Mouse (Mus musculus) heart, embryonic 10.5 days (tissue): ENCODE results near the gene Dhx9. TPM values are rescaled to one million over a fixed set of nuclear protein-coding genes. Genes with fewer than 3 reads are reported as not detected.
"Not testable (repeated sequence)": the region's sequence is repeated elsewhere in the genome, so short reads cannot be mapped to it uniquely, and the experiment has no call there.

Experiments
- DNase-seq: peaks from one replicate; pipeline ENCODE4 v3.0.0-alpha.2; 2017; ENCODE audit warnings: low spot score
- H3K27ac ChIP-seq: fragments of 300-500 bp; sonication (generic); 2 replicates; pipeline ENCODE4 v1.5.1; 2016; ENCODE audit warnings: mild to moderate bottlenecking
- H3K27me3 ChIP-seq: fragments of 300-500 bp; sonication (generic); 2 replicates; pipeline ENCODE4 v1.6.1; 2016; ENCODE audit warnings: mild to moderate bottlenecking; ENCODE audit not compliant: poor library complexity, insufficient read depth, severe bottlenecking
- H3K36me3 ChIP-seq: fragments of 300-500 bp; sonication (generic); 2 replicates; pipeline ENCODE4 v1.6.1; 2016; ENCODE audit warnings: mild to moderate bottlenecking, moderate library complexity
- H3K4me1 ChIP-seq: fragments of 300-500 bp; sonication (generic); 2 replicates; pipeline ENCODE4 v1.6.1; 2016; ENCODE audit warnings: mild to moderate bottlenecking
- H3K4me3 ChIP-seq: fragments of 300-500 bp; sonication (generic); 2 replicates; pipeline ENCODE4 v1.5.1; 2016; ENCODE audit warnings: mild to moderate bottlenecking, moderate library complexity
- H3K9me3 ChIP-seq: fragments of 300-500 bp; sonication (generic); 2 replicates; pipeline ENCODE4 v1.6.1; 2016; ENCODE audit warnings: mild to moderate bottlenecking, moderate library complexity
- WGBS: fragments of 180-500 bp; shearing (Covaris S2); methylation state at CpG from one replicate; pipeline ENCODE4 v1.1.7; 2016; 5-methylcytosine and 5-hydroxymethylcytosine counted together
- polyA plus RNA-seq: library from polyadenylated mRNA; unstranded; fragments of >200 nt; fragmentation: Nextera tagmentation; extraction: Ambion mirVana; gene quantifications from 2 replicates; pipeline ENCODE4 v1.2.1, GENCODE M21; 2016

The Dhx9 gene
- 22.8 and 25.1 TPM in 2 replicates for polyA plus RNA-seq

- under 1% methylated on average over 35 of the region's 35 CpGs for WGBS
- peaks cover 8% of the 10 kb centered on the region; the same call in 1 of the 2 replicates for H3K4me1 ChIP-seq
Measured at GRCm38 (mm10) chr1:153487500-153487879, at the start of gene Dhx9. Dhx9 (minus strand) TSS chr1:153487660.

GRCm38 (mm10) chr1:153535611-153536010, 48.2 kb upstream of the Dhx9 start:
- Histone ChIP-seq H3K4me1 (peaks cover 13% of the 10 kb centered on the region), H3K27me3 (no peaks in the 10 kb centered on the region), H3K9me3 (no peaks in the 10 kb centered on the region), H3K27ac (no peak overlapping the region; the same call in 1 of the 2 replicates), H3K4me3 (no peak overlapping the region), H3K36me3 (no peaks in the 10 kb centered on the region)
- DNase-seq, result no peak
- WGBS, result 69% methylated on average over 9 of the region's 9 CpGs

More at GRCm38 (mm10) chr1:153487500-153487879, at the start of gene Dhx9:
- Histone ChIP-seq H3K27me3 (no peaks in the 10 kb centered on the region), H3K27ac (peak within 1 kb of the TSS; percentile 97), H3K9me3 (no peaks in the 10 kb centered on the region), H3K4me3 (peak within 1 kb of the TSS; percentile 100), H3K36me3 (peaks cover 8% of the 10 kb centered on the region)
- DNase-seq, result peak; percentile 97

- not testable (repeated sequence) for H3K9me3 ChIP-seq, H3K36me3 ChIP-seq, DNase-seq, H3K4me3 ChIP-seq, H3K27me3 ChIP-seq
- Histone ChIP-seq H3K4me1 (peaks cover 10% of the 10 kb centered on the region), H3K27ac (peak overlapping the region; percentile 86)
- WGBS, result 85% methylated on average over 3 of the region's 3 CpGs
Measured at GRCm38 (mm10) chr1:153532896-153533295, 45.4 kb upstream of the Dhx9 start.

- DNase-seq, result no peak
- peak overlapping the region; percentile 44 for H3K4me3 ChIP-seq
- H3K4me1 ChIP-seq, result peaks cover 10% of the 10 kb centered on the region
- no peaks in the 10 kb centered on the region for H3K9me3 ChIP-seq
- no peaks in the 10 kb centered on the region for H3K36me3 ChIP-seq
- no peaks in the 10 kb centered on the region for H3K27me3 ChIP-seq
- WGBS, result 19% methylated on average over 12 of the region's 12 CpGs
- H3K27ac ChIP-seq, result peak overlapping the region; percentile 86
Measured at GRCm38 (mm10) chr1:153532234-153532841, 44.9 kb upstream of the Dhx9 start.

- H3K9me3 ChIP-seq, result no peaks in the 10 kb centered on the region
- H3K4me3 ChIP-seq, result peak overlapping the region; percentile 44
- peak overlapping the region; percentile 86 for H3K27ac ChIP-seq
- peaks cover 10% of the 10 kb centered on the region for H3K4me1 ChIP-seq
- DNase-seq, result no peak
- no peaks in the 10 kb centered on the region for H3K27me3 ChIP-seq
- 29% methylated on average over 9 of the region's 9 CpGs for WGBS
- H3K36me3 ChIP-seq, result no peaks in the 10 kb centered on the region
Measured at GRCm38 (mm10) chr1:153531677-153532233, 44.3 kb upstream of the Dhx9 start.

- WGBS, result 48% methylated on average over 3 of the region's 3 CpGs
- no peak overlapping the region for H3K4me3 ChIP-seq
- no peak for DNase-seq
Measured at GRCm38 (mm10) chr1:153522116-153522515, 34.7 kb upstream of the Dhx9 start.

GRCm38 (mm10) chr1:153515368-153515767, 27.9 kb upstream of the Dhx9 start:
- WGBS, result 88% methylated on average over 12 of the region's 12 CpGs
- H3K27ac ChIP-seq, result no peak overlapping the region

More at GRCm38 (mm10) chr1:153522116-153522515, 34.7 kb upstream of the Dhx9 start:
- Histone ChIP-seq H3K27ac (no peak overlapping the region), H3K36me3 (no peaks in the 10 kb centered on the region), H3K9me3 (no peaks in the 10 kb centered on the region), H3K27me3 (no peaks in the 10 kb centered on the region), H3K4me1 (no peaks in the 10 kb centered on the region)

GRCm38 (mm10) chr1:153510330-153511009, 23.0 kb upstream of the Dhx9 start:
- WGBS, result 55% methylated on average over 2 of the region's 2 CpGs
- no peak for DNase-seq
- Histone ChIP-seq H3K4me3 (no peak overlapping the region), H3K27me3 (no peaks in the 10 kb centered on the region), H3K27ac (no peak overlapping the region), H3K36me3 (no peaks in the 10 kb centered on the region), H3K9me3 (no peaks in the 10 kb centered on the region), H3K4me1 (no peaks in the 10 kb centered on the region)

More at GRCm38 (mm10) chr1:153515368-153515767, 27.9 kb upstream of the Dhx9 start:
- H3K9me3 ChIP-seq, result no peaks in the 10 kb centered on the region
- no peaks in the 10 kb centered on the region for H3K4me1 ChIP-seq
- DNase-seq, result no peak
- H3K27me3 ChIP-seq, result no peaks in the 10 kb centered on the region
- no peaks in the 10 kb centered on the region for H3K36me3 ChIP-seq
- no peak overlapping the region for H3K4me3 ChIP-seq

GRCm38 (mm10) chr1:153509569-153509968, 22.1 kb upstream of the Dhx9 start:
- 61% methylated on average over 8 of the region's 8 CpGs for WGBS
- not testable (repeated sequence) for H3K9me3 ChIP-seq

GRCm38 (mm10) chr1:153509012-153509411, 21.6 kb upstream of the Dhx9 start:
- Histone ChIP-seq H3K36me3 (no peaks in the 10 kb centered on the region), H3K27me3 (no peaks in the 10 kb centered on the region), H3K4me3 (no peak overlapping the region), H3K27ac (no peak overlapping the region), H3K9me3 (no peaks in the 10 kb centered on the region), H3K4me1 (no peaks in the 10 kb centered on the region)
- DNase-seq, result no peak
- 83% methylated on average over 6 of the region's 6 CpGs for WGBS

More at GRCm38 (mm10) chr1:153509569-153509968, 22.1 kb upstream of the Dhx9 start:
- H3K4me3 ChIP-seq, H3K36me3 ChIP-seq, H3K27ac ChIP-seq, H3K27me3 ChIP-seq, DNase-seq, H3K4me1 ChIP-seq: not testable (repeated sequence)

- Histone ChIP-seq H3K9me3 (no peaks in the 10 kb centered on the region), H3K27ac (no peak overlapping the region), H3K36me3 (no peaks in the 10 kb centered on the region), H3K27me3 (no peaks in the 10 kb centered on the region), H3K4me3 (no peak overlapping the region), H3K4me1 (no peaks in the 10 kb centered on the region)
- 87% methylated on average over 6 of the region's 6 CpGs for WGBS
- no peak for DNase-seq
Measured at GRCm38 (mm10) chr1:153506266-153506665, 18.8 kb upstream of the Dhx9 start.

- DNase-seq, result no peak
- no peaks in the 10 kb centered on the region for H3K36me3 ChIP-seq
- H3K9me3 ChIP-seq, result no peaks in the 10 kb centered on the region
- no peaks in the 10 kb centered on the region for H3K27me3 ChIP-seq
- WGBS, result 51% methylated on average over 5 of the region's 5 CpGs
- H3K4me3 ChIP-seq, result no peak overlapping the region
- no peaks in the 10 kb centered on the region for H3K4me1 ChIP-seq
- no peak overlapping the region for H3K27ac ChIP-seq
Measured at GRCm38 (mm10) chr1:153501644-153502321, 14.3 kb upstream of the Dhx9 start.

GRCm38 (mm10) chr1:153500030-153500429, 12.6 kb upstream of the Dhx9 start:
- Histone ChIP-seq H3K9me3 (no peaks in the 10 kb centered on the region), H3K27ac (no peak overlapping the region), H3K27me3 (no peaks in the 10 kb centered on the region), H3K36me3 (no peaks in the 10 kb centered on the region), H3K4me3 (no peak overlapping the region), H3K4me1 (no peaks in the 10 kb centered on the region)
- 87% methylated on average over 9 of the region's 9 CpGs for WGBS
- DNase-seq, result no peak
